In the genomic region with DNA sequence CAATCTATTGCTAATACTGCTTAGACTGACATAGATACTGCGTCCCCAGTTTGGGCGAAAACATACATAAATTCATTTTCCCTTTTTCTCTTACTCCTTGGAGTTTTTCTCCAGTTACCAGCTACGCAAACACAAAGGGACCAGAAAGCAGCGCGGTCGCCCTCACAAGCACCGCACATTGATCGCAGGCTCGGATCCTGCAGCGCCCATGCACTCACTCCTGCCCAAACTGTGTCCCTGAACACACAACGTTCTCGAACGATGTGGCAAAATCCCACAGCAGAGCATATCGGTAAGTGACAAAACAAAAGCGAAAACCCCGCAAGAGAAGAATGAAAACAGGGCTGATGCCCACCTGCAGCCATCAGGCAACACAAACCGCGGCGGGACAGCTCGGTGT, we compare ENCODE assay signal across 8 mouse cellular contexts. TPM values are rescaled to one million over a fixed set of nuclear protein-coding genes. Genes with fewer than 3 reads are reported as not detected.
A peak's percentile ranks its signal among the peaks of the same experiment; 100 is the strongest.
DNase-seq lines count a peak whose midpoint lies in the region; ATAC-seq and TF ChIP-seq lines count a peak whose summit lies in the region.

No protein-coding gene starts in this region.

- in situ Hi-C loops in ES-E14 (cut with MboI; ENCODE audit: low sequenced_read_pairs in 2 of 2, unreplicated experiment in 2 of 2): loop anchor here in 1 of 2 experiments (25.0 kb wide), 1 partner anchor 107 kb away; no protein-coding TSS in a partner anchor

- H3K9ac ChIP-seq in kidney, embryonic 15.5 days: peak overlapping the region; percentile 72
- peak overlapping the region; percentile 90 for H3K9ac ChIP-seq in ES-E14 (ENCODE audit: insufficient read depth, low read depth, low read length, poor library complexity, severe bottlenecking)

- peak overlapping the region; percentile 63 for H3K4me2 ChIP-seq in kidney, embryonic 15.5 days

- no peak for DNase-seq in kidney, postnatal 4 days
- DNase-seq in ES-E14 (ENCODE audit: low read depth, low spot score): peak; percentile 17
- DNase-seq in embryo, embryonic 11.5 days (ENCODE audit: low read depth, low spot score): peak; percentile 7
- peak; percentile 8 for DNase-seq in hindlimb bud, embryonic 11.5 days (ENCODE audit: extremely low spot score, low read depth, low spot score)
- DNase-seq in mesoderm, embryonic 11.5 days (ENCODE audit: low read depth, low spot score): peak; percentile 17
- DNase-seq in adrenal gland, postnatal 10 days: no peak
- no peak for DNase-seq in layer of hippocampus, postnatal 10 days (ENCODE audit: low spot score in 2 of 2)

- H3K4me3 ChIP-seq in kidney, embryonic 15.5 days (replicated peaks): peak overlapping the region; percentile 67
- peak overlapping the region; percentile 78 to 93 for H3K4me3 ChIP-seq in ES-E14 (ENCODE audit: insufficient read depth in 1 of 2, low read depth in 1 of 2, low read length in 2 of 2, poor library complexity in 1 of 2, severe bottlenecking in 1 of 2)

- whole genome bisulfite sequencing in kidney, embryonic 15.5 days: 1% methylated on average over 20 of the region's 20 CpGs

- H3K27ac ChIP-seq in kidney, embryonic 15.5 days: peak overlapping the region; percentile 60; the same call in 1 of the 2 replicates
- 0 out of 2 replicates have a peak overlapping the region, but pooled peaks have one; percentile 8 for H3K27ac ChIP-seq in ES-E14 (ENCODE audit: insufficient read depth, low read depth, low read length, poor library complexity, severe bottlenecking)

- H3K4me1 ChIP-seq in kidney, embryonic 15.5 days: 0 out of 2 replicates have a peak, but pooled peaks cover 3% of the 10 kb centered on the region
- peaks cover 0 to 2% of the 10 kb centered on the region in 2 experiments; a peak in 2 of 4 replicates for H3K4me1 ChIP-seq in ES-E14 (ENCODE audit: control insufficient read depth in 2 of 2, insufficient read depth in 2 of 2, low read length in 2 of 2, poor library complexity in 1 of 2)

- H3K9me3 ChIP-seq in kidney, embryonic 15.5 days (replicated peaks): no peaks in the 10 kb centered on the region
- H3K9me3 ChIP-seq in ES-E14 (ENCODE audit: control insufficient read depth, insufficient read depth, low read depth, low read length): no peaks in the 10 kb centered on the region

- no peaks in the 10 kb centered on the region for H3K27me3 ChIP-seq in kidney, embryonic 15.5 days

- peak; percentile 75 for ATAC-seq in kidney, embryonic 15.5 days (replicated peaks; ENCODE audit: low FRiP score)

- H3K36me3 ChIP-seq in kidney, embryonic 15.5 days: peaks cover 14% of the 10 kb centered on the region
- peaks cover 7% of the 10 kb centered on the region for H3K36me3 ChIP-seq in ES-E14 (ENCODE audit: control insufficient read depth, insufficient read depth, low read length, poor library complexity, severe bottlenecking)

TF ChIP-seq in ES-E14, 5 proteins besides CTCF, POLR2A, EP300 and RAD21:
- TF ChIP-seq ZC3H11A (IDR thresholded peaks at IDR 0.05; ENCODE audit: borderline replicate concordance, low read depth, low read length) (no peak), ZNF384 (IDR thresholded peaks at IDR 0.05; ENCODE audit: low read depth, low read length) (no peak), HCFC1 (IDR thresholded peaks at IDR 0.05; ENCODE audit: borderline replicate concordance, insufficient read depth, low read length) (no peak), MAFK (IDR thresholded peaks at IDR 0.05; ENCODE audit: insufficient read depth, low read depth, low read length) (no peak), CHD2 (IDR thresholded peaks at IDR 0.05; ENCODE audit: low read depth, low read length) (no peak)

RNA-seq across cellular contexts. Expression of gene Zfp141, which starts 0.4 kb away (rescaled TPM):
- 10.2 and 11.6 TPM in 2 replicates for polyA plus RNA-seq in kidney, embryonic 15.5 days (2015; fragmentation: Nextera tagmentation; extraction: Ambion mirVana)
- total RNA-seq in ES-E14 (2012; rRNA removed): 41.8 and 56.6 TPM in 2 replicates
- total RNA-seq in adrenal gland, postnatal 10 days (2021): 10 to 100 TPM; 12.0 to 19.1 TPM
- total RNA-seq in layer of hippocampus, postnatal 10 days (2021): 10 to 100 TPM; 19.0 to 20.9 TPM

RNA-seq across cellular contexts. Expression of gene 4933421I07Rik, which starts 57.3 kb away (rescaled TPM):
- not detected in 2 replicates for polyA plus RNA-seq in kidney, embryonic 15.5 days (2015; fragmentation: Nextera tagmentation; extraction: Ambion mirVana)
- total RNA-seq in ES-E14 (2012; rRNA removed): not detected in 2 replicates
- total RNA-seq in adrenal gland, postnatal 10 days (2021): not detected
- total RNA-seq in layer of hippocampus, postnatal 10 days (2021): not detected

Comparison
In these comparisons a context has a peak if more than half of its experiments do, and no peak if none do; other contexts are left out.
1. DNase-seq: peak in ES-E14 (single experiment), embryo, embryonic 11.5 days (single experiment), hindlimb bud, embryonic 11.5 days (single experiment) and mesoderm, embryonic 11.5 days (single experiment); none in kidney, postnatal 4 days (0 of 2), adrenal gland, postnatal 10 days (single experiment) and layer of hippocampus, postnatal 10 days (0 of 2).